Mouse (Mus musculus): ENCODE data around the gene Rasgef1c. TPM values are rescaled to one million over a fixed set of nuclear protein-coding genes. Genes with fewer than 3 reads are reported as not detected.

The Rasgef1c gene
- polyA plus RNA-seq, 1 experiment from 2014 or later: 0.20 TPM

- peaks cover 29% of the 10 kb centered on the region for H3K4me1 ChIP-seq
- no peaks in the 10 kb centered on the region for H3K36me3 ChIP-seq
- H3K9me3 ChIP-seq: no peaks in the 10 kb centered on the region
- no peak overlapping the region for H3K4me3 ChIP-seq
- DNase-seq (ENCODE audit: low spot score): no peak
- no peak overlapping the region for H3K27ac ChIP-seq
- H3K27me3 ChIP-seq (ENCODE audit: insufficient read depth, poor library complexity, severe bottlenecking): no peaks in the 10 kb centered on the region
- 80% methylated on average over 4 of the region's 4 CpGs for WGBS
Measured at GRCm38 (mm10) chr11:49985009-49985408, 83.4 kb downstream of the Rasgef1c start.

GRCm38 (mm10) chr11:49986277-49987036 is 84.8 kb downstream of the Rasgef1c start:
- Histone ChIP-seq H3K36me3 (no peaks in the 10 kb centered on the region), H3K9me3 (no peaks in the 10 kb centered on the region), H3K27me3 (ENCODE audit: insufficient read depth, poor library complexity, severe bottlenecking) (no peaks in the 10 kb centered on the region), H3K27ac (no peak overlapping the region), H3K4me1 (peaks cover 14% of the 10 kb centered on the region), H3K4me3 (no peak overlapping the region)
- WGBS: 25% methylated on average over 10 of the region's 10 CpGs
- DNase-seq (ENCODE audit: low spot score): no peak

GRCm38 (mm10) chr11:49994536-49994935 is 92.9 kb downstream of the Rasgef1c start:
- Histone ChIP-seq H3K27ac (no peak overlapping the region), H3K27me3 (ENCODE audit: insufficient read depth, poor library complexity, severe bottlenecking) (no peaks in the 10 kb centered on the region), H3K36me3 (no peaks in the 10 kb centered on the region), H3K9me3 (no peaks in the 10 kb centered on the region), H3K4me1 (0 out of 2 replicates have a peak, but pooled peaks cover 2% of the 10 kb centered on the region), H3K4me3 (no peak overlapping the region)
- DNase-seq (ENCODE audit: low spot score): no peak
- 68% methylated on average over 2 of the region's 2 CpGs for WGBS

- no peaks in the 10 kb centered on the region for H3K36me3 ChIP-seq
- H3K27me3 ChIP-seq (ENCODE audit: insufficient read depth, poor library complexity, severe bottlenecking): no peaks in the 10 kb centered on the region; the same call in 1 of the 2 replicates
- 65% methylated on average over 4 of the region's 4 CpGs for WGBS
- no peak overlapping the region for H3K27ac ChIP-seq
- 0 out of 2 replicates have a peak, but pooled peaks cover 2% of the 10 kb centered on the region for H3K4me1 ChIP-seq
- H3K9me3 ChIP-seq: no peaks in the 10 kb centered on the region
- DNase-seq (ENCODE audit: low spot score): no peak
- H3K4me3 ChIP-seq: no peak overlapping the region
Measured at GRCm38 (mm10) chr11:49996398-49996797, 94.8 kb downstream of the Rasgef1c start.

- WGBS: 77% methylated on average over 5 of the region's 5 CpGs
- no peaks in the 10 kb centered on the region; the same call in 1 of the 2 replicates for H3K27me3 ChIP-seq (ENCODE audit: insufficient read depth, poor library complexity, severe bottlenecking)
Measured at GRCm38 (mm10) chr11:49997321-49997720, 95.7 kb downstream of the Rasgef1c start.

GRCm38 (mm10) chr11:50002853-50003252 is 101.2 kb downstream of the Rasgef1c start:
- no peak for DNase-seq (ENCODE audit: low spot score)
- 82% methylated on average over 4 of the region's 4 CpGs for WGBS

More at GRCm38 (mm10) chr11:49997321-49997720, 95.7 kb downstream of the Rasgef1c start:
- Histone ChIP-seq H3K36me3 (no peaks in the 10 kb centered on the region), H3K4me3 (no peak overlapping the region), H3K4me1 (0 out of 2 replicates have a peak, but pooled peaks cover 2% of the 10 kb centered on the region), H3K9me3 (no peaks in the 10 kb centered on the region), H3K27ac (no peak overlapping the region)
- DNase-seq (ENCODE audit: low spot score): no peak

GRCm38 (mm10) chr11:50007776-50008175 is 106.1 kb downstream of the Rasgef1c start:
- no peaks in the 10 kb centered on the region for H3K9me3 ChIP-seq
- H3K4me3 ChIP-seq: no peak overlapping the region
- no peak overlapping the region for H3K27ac ChIP-seq
- H3K27me3 ChIP-seq (ENCODE audit: insufficient read depth, poor library complexity, severe bottlenecking): peaks cover 20% of the 10 kb centered on the region; the same call in 1 of the 2 replicates
- no peak for DNase-seq (ENCODE audit: low spot score)
- H3K36me3 ChIP-seq: no peaks in the 10 kb centered on the region
- H3K4me1 ChIP-seq: peaks cover 5% of the 10 kb centered on the region; the same call in 1 of the 2 replicates
- 78% methylated on average over 10 of the region's 10 CpGs for WGBS

More at GRCm38 (mm10) chr11:50002853-50003252, 101.2 kb downstream of the Rasgef1c start:
- no peak overlapping the region for H3K4me3 ChIP-seq
- H3K27ac ChIP-seq: no peak overlapping the region
- H3K9me3 ChIP-seq: no peaks in the 10 kb centered on the region
- H3K36me3 ChIP-seq: no peaks in the 10 kb centered on the region
- H3K4me1 ChIP-seq: no peaks in the 10 kb centered on the region
- peaks cover 2% of the 10 kb centered on the region; the same call in 1 of the 2 replicates for H3K27me3 ChIP-seq (ENCODE audit: insufficient read depth, poor library complexity, severe bottlenecking)

GRCm38 (mm10) chr11:50008231-50008630 is 106.6 kb downstream of the Rasgef1c start:
- H3K9me3 ChIP-seq: no peaks in the 10 kb centered on the region
- H3K27ac ChIP-seq: no peak overlapping the region
- WGBS: 27% methylated on average over 5 of the region's 5 CpGs
- H3K36me3 ChIP-seq: no peaks in the 10 kb centered on the region
- no peak for DNase-seq (ENCODE audit: low spot score)
- peaks cover 5% of the 10 kb centered on the region; the same call in 1 of the 2 replicates for H3K4me1 ChIP-seq
- peaks cover 25% of the 10 kb centered on the region for H3K27me3 ChIP-seq (ENCODE audit: insufficient read depth, poor library complexity, severe bottlenecking)
- H3K4me3 ChIP-seq: no peak overlapping the region

GRCm38 (mm10) chr11:50013016-50013415 is 111.4 kb downstream of the Rasgef1c start:
- 60% methylated on average over 6 of the region's 6 CpGs for WGBS
- Histone ChIP-seq H3K4me3 (no peak overlapping the region), H3K27me3 (ENCODE audit: insufficient read depth, poor library complexity, severe bottlenecking) (peaks cover 38% of the 10 kb centered on the region), H3K4me1 (peaks cover 8% of the 10 kb centered on the region; the same call in 1 of the 2 replicates), H3K9me3 (no peaks in the 10 kb centered on the region), H3K36me3 (no peaks in the 10 kb centered on the region), H3K27ac (no peak overlapping the region)
- DNase-seq (ENCODE audit: low spot score): no peak

- H3K27ac ChIP-seq: no peak overlapping the region
- peaks cover 11% of the 10 kb centered on the region for H3K4me1 ChIP-seq
- no peaks in the 10 kb centered on the region for H3K36me3 ChIP-seq
- WGBS: 59% methylated on average over 5 of the region's 5 CpGs
- H3K27me3 ChIP-seq (ENCODE audit: insufficient read depth, poor library complexity, severe bottlenecking): peaks cover 32% of the 10 kb centered on the region
- DNase-seq (ENCODE audit: low spot score): no peak
- H3K4me3 ChIP-seq: no peak overlapping the region
- no peaks in the 10 kb centered on the region for H3K9me3 ChIP-seq
Measured at GRCm38 (mm10) chr11:50016503-50016902, 114.9 kb downstream of the Rasgef1c start.

- Histone ChIP-seq H3K9me3 (no peaks in the 10 kb centered on the region), H3K27ac (no peak overlapping the region), H3K4me1 (peaks cover 6% of the 10 kb centered on the region; the same call in 1 of the 2 replicates), H3K27me3 (ENCODE audit: insufficient read depth, poor library complexity, severe bottlenecking) (peaks cover 39% of the 10 kb centered on the region), H3K4me3 (no peak overlapping the region), H3K36me3 (no peaks in the 10 kb centered on the region)
- DNase-seq (ENCODE audit: low spot score): no peak
- 74% methylated on average over 7 of the region's 7 CpGs for WGBS
Measured at GRCm38 (mm10) chr11:50017511-50017910, 115.9 kb downstream of the Rasgef1c start.

GRCm38 (mm10) chr11:50018848-50019247 is 117.2 kb downstream of the Rasgef1c start:
- H3K36me3 ChIP-seq: no peaks in the 10 kb centered on the region
- H3K27ac ChIP-seq: no peak overlapping the region
- DNase-seq (ENCODE audit: low spot score): no peak
- no peak overlapping the region for H3K4me3 ChIP-seq
- H3K4me1 ChIP-seq: peaks cover 6% of the 10 kb centered on the region; the same call in 1 of the 2 replicates
- H3K9me3 ChIP-seq: no peaks in the 10 kb centered on the region
- peaks cover 40% of the 10 kb centered on the region for H3K27me3 ChIP-seq (ENCODE audit: insufficient read depth, poor library complexity, severe bottlenecking)

- Histone ChIP-seq H3K4me3 (no peak overlapping the region), H3K36me3 (no peaks in the 10 kb centered on the region), H3K9me3 (no peaks in the 10 kb centered on the region), H3K27me3 (ENCODE audit: insufficient read depth, poor library complexity, severe bottlenecking) (peaks cover 46% of the 10 kb centered on the region), H3K27ac (no peak overlapping the region), H3K4me1 (peaks cover 15% of the 10 kb centered on the region)
- 78% methylated on average over 3 of the region's 3 CpGs for WGBS
- no peak for DNase-seq (ENCODE audit: low spot score)
Measured at GRCm38 (mm10) chr11:50022085-50022484, 120.5 kb downstream of the Rasgef1c start.

Data from heart, embryonic 10.5 days (tissue).